Mouse (Mus musculus): Measurements from ENCODE around the gene Osgin1. TPM values are rescaled to one million over a fixed set of nuclear protein-coding genes. Genes with fewer than 3 reads are reported as not detected.

Gene Osgin1
- polyA plus RNA-seq, 1 experiment from 2014 or later: 0.47 TPM

- H3K27ac ChIP-seq (replicated peaks in 1 of 2; ENCODE audit: control insufficient read depth in 1 of 2, insufficient read depth in 1 of 2, low read depth in 2 of 2, low read length in 2 of 2): no peak overlapping the region
- H3K4me1 ChIP-seq (ENCODE audit: control insufficient read depth in 2 of 2, insufficient read depth in 2 of 2, low read length in 2 of 2): peaks cover 15 to 26% of the 10 kb centered on the region in 2 experiments
- no peaks in the 10 kb centered on the region for H3K9me3 ChIP-seq (ENCODE audit: control insufficient read depth, low read length)
- H3K36me3 ChIP-seq (ENCODE audit: control insufficient read depth, insufficient read depth, low read length): peaks cover 12% of the 10 kb centered on the region
- H3K27me3 ChIP-seq (ENCODE audit: control insufficient read depth, insufficient read depth, low read length): no peaks in the 10 kb centered on the region
- ATAC-seq (ENCODE audit: insufficient number of reproducible peaks, insufficient read depth, low FRiP score, low read depth): no peak
- whole genome bisulfite sequencing: 89% methylated on average over 9 of the region's 9 CpGs
- 0 out of 2 replicates have a peak overlapping the region, but pooled peaks have one; percentile 4 for H3K9ac ChIP-seq (ENCODE audit: low read length)
- H3K4me3 ChIP-seq (ENCODE audit: control insufficient read depth in 1 of 2, insufficient read depth in 1 of 2, low read depth in 1 of 2, low read length in 2 of 2): no peak overlapping the region
- H3K4me2 ChIP-seq (ENCODE audit: low read length): no peak overlapping the region
Measured at GRCm38 (mm10) chr8:119398558-119398957, 35.4 kb upstream of the Osgin1 start.

GRCm38 (mm10) chr8:119399255-119399654, 34.7 kb upstream of the Osgin1 start:
- Histone ChIP-seq H3K36me3 (ENCODE audit: control insufficient read depth, insufficient read depth, low read length) (peaks cover 19% of the 10 kb centered on the region), H3K27me3 (ENCODE audit: control insufficient read depth, insufficient read depth, low read length) (no peaks in the 10 kb centered on the region), H3K4me2 (ENCODE audit: low read length) (peak overlapping the region; percentile 16; the same call in 1 of the 2 replicates), H3K9ac (ENCODE audit: low read length) (0 out of 2 replicates have a peak overlapping the region, but pooled peaks have one; percentile 4), H3K4me3 (ENCODE audit: control insufficient read depth in 1 of 2, insufficient read depth in 1 of 2, low read depth in 1 of 2, low read length in 2 of 2) (no peak overlapping the region), H3K27ac (replicated peaks in 1 of 2; ENCODE audit: control insufficient read depth in 1 of 2, insufficient read depth in 1 of 2, low read depth in 2 of 2, low read length in 2 of 2) (peak overlapping the region; percentile 29 to 63; a peak in 1 of 4 replicates), H3K9me3 (ENCODE audit: control insufficient read depth, low read length) (no peaks in the 10 kb centered on the region), H3K4me1 (ENCODE audit: control insufficient read depth in 2 of 2, insufficient read depth in 2 of 2, low read length in 2 of 2) (peaks cover 11 to 23% of the 10 kb centered on the region in 2 experiments)
- 36% methylated on average over 6 of the region's 6 CpGs for WGBS
- ATAC-seq (ENCODE audit: insufficient number of reproducible peaks, insufficient read depth, low FRiP score, low read depth): no peak

GRCm38 (mm10) chr8:119400122-119400671, 33.7 kb upstream of the Osgin1 start:
- WGBS: 82% methylated on average over 9 of the region's 9 CpGs
- no peak overlapping the region for H3K27ac ChIP-seq (replicated peaks in 1 of 2; ENCODE audit: control insufficient read depth in 1 of 2, insufficient read depth in 1 of 2, low read depth in 2 of 2, low read length in 2 of 2)

GRCm38 (mm10) chr8:119400904-119401303, 33.0 kb upstream of the Osgin1 start:
- no peaks in the 10 kb centered on the region for H3K9me3 ChIP-seq (ENCODE audit: control insufficient read depth, low read length)
- H3K4me3 ChIP-seq (ENCODE audit: control insufficient read depth in 1 of 2, insufficient read depth in 1 of 2, low read depth in 1 of 2, low read length in 2 of 2): no peak overlapping the region
- no peak overlapping the region for H3K4me2 ChIP-seq (ENCODE audit: low read length)
- peaks cover 34% of the 10 kb centered on the region for H3K36me3 ChIP-seq (ENCODE audit: control insufficient read depth, insufficient read depth, low read length)
- H3K4me1 ChIP-seq (ENCODE audit: control insufficient read depth in 2 of 2, insufficient read depth in 2 of 2, low read length in 2 of 2): peaks cover 7 to 15% of the 10 kb centered on the region in 2 experiments
- H3K27ac ChIP-seq (replicated peaks in 1 of 2; ENCODE audit: control insufficient read depth in 1 of 2, insufficient read depth in 1 of 2, low read depth in 2 of 2, low read length in 2 of 2): no peak overlapping the region
- no peak for ATAC-seq (ENCODE audit: insufficient number of reproducible peaks, insufficient read depth, low FRiP score, low read depth)
- WGBS: 87% methylated on average over 3 of the region's 3 CpGs
- no peak overlapping the region for H3K9ac ChIP-seq (ENCODE audit: low read length)
- no peaks in the 10 kb centered on the region for H3K27me3 ChIP-seq (ENCODE audit: control insufficient read depth, insufficient read depth, low read length)

More at GRCm38 (mm10) chr8:119400122-119400671, 33.7 kb upstream of the Osgin1 start:
- Histone ChIP-seq H3K9ac (ENCODE audit: low read length) (no peak overlapping the region), H3K27me3 (ENCODE audit: control insufficient read depth, insufficient read depth, low read length) (no peaks in the 10 kb centered on the region), H3K4me2 (ENCODE audit: low read length) (no peak overlapping the region), H3K4me3 (ENCODE audit: control insufficient read depth in 1 of 2, insufficient read depth in 1 of 2, low read depth in 1 of 2, low read length in 2 of 2) (no peak overlapping the region), H3K4me1 (ENCODE audit: control insufficient read depth in 2 of 2, insufficient read depth in 2 of 2, low read length in 2 of 2) (peaks cover 10 to 22% of the 10 kb centered on the region in 2 experiments), H3K36me3 (ENCODE audit: control insufficient read depth, insufficient read depth, low read length) (peaks cover 28% of the 10 kb centered on the region), H3K9me3 (ENCODE audit: control insufficient read depth, low read length) (no peaks in the 10 kb centered on the region)
- ATAC-seq (ENCODE audit: insufficient number of reproducible peaks, insufficient read depth, low FRiP score, low read depth): no peak

- no peaks in the 10 kb centered on the region for H3K9me3 ChIP-seq (ENCODE audit: control insufficient read depth, low read length)
- no peak overlapping the region for H3K4me3 ChIP-seq (ENCODE audit: control insufficient read depth in 1 of 2, insufficient read depth in 1 of 2, low read depth in 1 of 2, low read length in 2 of 2)
- H3K4me2 ChIP-seq (ENCODE audit: low read length): no peak overlapping the region
- H3K27me3 ChIP-seq (ENCODE audit: control insufficient read depth, insufficient read depth, low read length): no peaks in the 10 kb centered on the region
- peaks cover 7 to 8% of the 10 kb centered on the region in 2 experiments for H3K4me1 ChIP-seq (ENCODE audit: control insufficient read depth in 2 of 2, insufficient read depth in 2 of 2, low read length in 2 of 2)
- WGBS: 75% methylated on average over 10 of the region's 10 CpGs
- H3K27ac ChIP-seq (replicated peaks in 1 of 2; ENCODE audit: control insufficient read depth in 1 of 2, insufficient read depth in 1 of 2, low read depth in 2 of 2, low read length in 2 of 2): no peak overlapping the region
- ATAC-seq (ENCODE audit: insufficient number of reproducible peaks, insufficient read depth, low FRiP score, low read depth): no peak
- H3K9ac ChIP-seq (ENCODE audit: low read length): no peak overlapping the region
- H3K36me3 ChIP-seq (ENCODE audit: control insufficient read depth, insufficient read depth, low read length): peaks cover 62% of the 10 kb centered on the region
Measured at GRCm38 (mm10) chr8:119403912-119404311, 30.0 kb upstream of the Osgin1 start.

GRCm38 (mm10) chr8:119404648-119405047, 29.3 kb upstream of the Osgin1 start:
- Histone ChIP-seq H3K27ac (replicated peaks in 1 of 2; ENCODE audit: control insufficient read depth in 1 of 2, insufficient read depth in 1 of 2, low read depth in 2 of 2, low read length in 2 of 2) (no peak overlapping the region), H3K4me1 (ENCODE audit: control insufficient read depth in 2 of 2, insufficient read depth in 2 of 2, low read length in 2 of 2) (peaks cover under 1% of the 10 kb centered on the region in 2 experiments; a peak in 3 of 4 replicates), H3K9ac (ENCODE audit: low read length) (no peak overlapping the region), H3K27me3 (ENCODE audit: control insufficient read depth, insufficient read depth, low read length) (no peaks in the 10 kb centered on the region), H3K4me3 (ENCODE audit: control insufficient read depth in 1 of 2, insufficient read depth in 1 of 2, low read depth in 1 of 2, low read length in 2 of 2) (no peak overlapping the region), H3K9me3 (ENCODE audit: control insufficient read depth, low read length) (no peaks in the 10 kb centered on the region), H3K36me3 (ENCODE audit: control insufficient read depth, insufficient read depth, low read length) (peaks cover 70% of the 10 kb centered on the region), H3K4me2 (ENCODE audit: low read length) (no peak overlapping the region)
- 94% methylated on average over 5 of the region's 5 CpGs for WGBS
- ATAC-seq (ENCODE audit: insufficient number of reproducible peaks, insufficient read depth, low FRiP score, low read depth): no peak

- H3K36me3 ChIP-seq (ENCODE audit: control insufficient read depth, insufficient read depth, low read length): peaks cover 81% of the 10 kb centered on the region
- no peak for ATAC-seq (ENCODE audit: insufficient number of reproducible peaks, insufficient read depth, low FRiP score, low read depth)
- 90% methylated on average over 8 of the region's 8 CpGs for WGBS
Measured at GRCm38 (mm10) chr8:119408311-119408710, 25.6 kb upstream of the Osgin1 start.

More at GRCm38 (mm10) chr8:119408311-119408710, 25.6 kb upstream of the Osgin1 start:
- Histone ChIP-seq H3K9ac (ENCODE audit: low read length) (no peak overlapping the region), H3K27ac (replicated peaks in 1 of 2; ENCODE audit: control insufficient read depth in 1 of 2, insufficient read depth in 1 of 2, low read depth in 2 of 2, low read length in 2 of 2) (no peak overlapping the region), H3K4me1 (ENCODE audit: control insufficient read depth in 2 of 2, insufficient read depth in 2 of 2, low read length in 2 of 2) (peaks cover 4 to 5% of the 10 kb centered on the region in 2 experiments; a peak in 1 of 4 replicates), H3K4me3 (ENCODE audit: control insufficient read depth in 1 of 2, insufficient read depth in 1 of 2, low read depth in 1 of 2, low read length in 2 of 2) (no peak overlapping the region), H3K4me2 (ENCODE audit: low read length) (no peak overlapping the region), H3K9me3 (ENCODE audit: control insufficient read depth, low read length) (no peaks in the 10 kb centered on the region), H3K27me3 (ENCODE audit: control insufficient read depth, insufficient read depth, low read length) (no peaks in the 10 kb centered on the region)
